Mouse (Mus musculus): ENCODE results near the gene Best1. TPM values are rescaled to one million over a fixed set of nuclear protein-coding genes. Genes with fewer than 3 reads are reported as not detected.

Gene Best1
- total RNA-seq, 4 experiments from 2014 or later, result 0.39 to 0.46 (median 0.45) TPM; not detected in 1

DNA sequence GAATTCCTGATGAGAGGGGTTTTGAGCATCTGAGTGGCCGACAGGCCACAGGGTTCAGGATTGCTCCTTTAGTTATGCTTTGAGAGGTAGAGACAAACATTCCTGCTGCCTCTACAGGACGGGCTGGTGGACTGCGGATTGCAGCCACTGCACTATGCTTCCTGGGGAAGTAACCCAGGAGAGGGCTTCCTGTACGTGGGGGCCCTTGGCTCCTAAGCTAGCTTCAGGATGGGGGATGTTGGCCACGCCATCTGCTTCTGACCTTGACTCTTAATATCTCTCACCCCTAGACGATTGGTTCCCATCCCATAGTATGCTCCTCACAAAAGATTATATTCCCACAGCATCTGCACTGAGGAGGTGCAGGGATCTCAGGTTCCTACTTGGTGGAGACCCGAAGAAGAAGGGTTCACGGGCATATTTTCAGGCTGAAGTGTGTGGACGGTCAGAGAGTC lies 21.9 kb upstream of the Best1 start:
- DNase-seq (ENCODE audit: low spot score in 2 of 2), result no peak

DNA sequence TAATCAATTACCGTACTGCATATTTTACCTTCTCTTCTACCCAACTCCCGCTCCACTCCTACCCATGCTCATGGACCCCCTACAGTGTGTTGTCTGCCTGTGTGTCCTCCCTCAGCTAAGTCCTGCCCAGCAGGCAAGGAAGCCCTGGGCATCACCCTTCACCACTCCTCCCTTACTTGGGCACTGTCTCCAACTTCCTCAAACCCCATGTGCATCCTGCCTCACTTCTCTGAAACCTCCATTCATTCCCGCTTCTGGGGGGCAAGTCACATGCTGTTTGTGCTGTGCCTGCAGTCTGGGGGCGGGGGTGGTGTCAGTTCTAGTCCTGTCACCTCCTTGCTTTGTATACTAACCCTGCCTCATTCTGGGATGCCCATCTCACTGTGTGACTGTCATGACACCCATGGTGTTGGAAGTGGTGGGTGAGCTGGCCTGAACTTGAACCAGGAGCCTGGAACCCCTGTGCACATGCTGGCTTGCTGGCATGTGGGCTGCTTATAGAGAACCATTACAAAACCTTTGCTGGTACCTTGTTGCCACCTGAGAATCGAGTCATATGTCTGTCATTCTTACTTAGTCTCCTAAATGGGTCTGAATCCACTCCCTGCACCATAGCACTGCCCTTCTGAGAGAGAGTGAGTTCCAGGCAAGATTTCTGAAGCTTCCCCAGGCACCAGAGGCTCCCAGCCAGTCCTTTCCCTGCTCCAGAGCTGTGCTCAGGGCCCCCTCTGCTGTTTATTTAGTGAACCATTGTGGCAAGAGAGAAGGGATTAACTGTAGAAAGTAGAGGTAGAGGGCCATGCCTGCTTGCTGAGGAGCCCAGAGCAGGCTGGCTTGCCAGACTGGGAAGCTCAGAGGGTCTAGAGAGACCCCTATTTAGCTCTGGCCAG lies 21.2 kb upstream of the Best1 start:
- DNase-seq (ENCODE audit: low spot score in 2 of 2), result no peak

DNA sequence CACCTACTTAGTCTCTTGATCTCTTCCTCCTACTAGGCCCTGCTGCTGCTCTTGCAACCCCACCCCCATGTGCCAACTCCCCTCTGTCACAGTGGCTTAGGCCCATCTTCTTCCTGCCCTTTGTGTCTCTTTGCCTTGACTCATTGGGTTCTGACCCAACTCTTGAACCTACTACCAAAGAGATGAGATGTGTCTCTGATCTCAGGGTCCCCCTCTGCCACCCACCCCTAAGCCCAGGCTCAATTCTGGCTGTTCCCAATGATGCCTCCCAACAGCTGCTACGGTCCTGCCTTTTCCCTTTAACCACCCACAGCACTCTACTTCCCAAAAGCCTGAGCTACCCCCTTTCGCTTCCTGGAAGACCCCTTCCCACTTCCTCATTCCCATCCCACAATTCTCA lies 20.5 kb upstream of the Best1 start:
- DNase-seq (ENCODE audit: low spot score in 2 of 2), result no peak

DNA sequence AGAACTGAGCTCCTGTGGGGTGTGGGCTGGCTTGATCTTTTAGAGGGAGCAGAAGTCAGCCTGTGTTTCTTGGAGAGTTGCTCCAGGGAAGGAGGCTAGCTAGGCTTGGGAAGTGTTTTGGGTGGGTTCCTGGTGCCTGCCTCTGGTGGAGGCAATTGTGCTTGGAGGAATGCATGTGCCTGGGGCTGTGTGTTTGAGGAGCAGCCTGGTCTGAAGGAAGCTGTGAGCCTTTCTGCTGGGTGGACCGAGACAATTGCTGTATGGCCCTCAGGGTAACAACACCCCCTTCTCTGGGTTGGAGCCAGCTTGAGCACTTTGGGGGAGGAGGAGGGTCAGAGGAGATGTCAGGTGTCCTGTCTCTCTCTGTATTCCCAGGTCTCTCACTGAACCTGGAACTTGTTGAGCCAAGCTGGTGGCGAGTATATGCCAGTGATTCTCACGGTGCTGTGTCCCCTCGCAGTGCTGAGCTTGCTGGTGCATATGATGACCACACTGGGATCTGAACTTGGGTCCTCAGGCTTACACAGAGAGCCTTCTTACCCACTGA lies 17.9 kb upstream of the Best1 start:
- no peak for DNase-seq (ENCODE audit: low spot score in 2 of 2)

DNA sequence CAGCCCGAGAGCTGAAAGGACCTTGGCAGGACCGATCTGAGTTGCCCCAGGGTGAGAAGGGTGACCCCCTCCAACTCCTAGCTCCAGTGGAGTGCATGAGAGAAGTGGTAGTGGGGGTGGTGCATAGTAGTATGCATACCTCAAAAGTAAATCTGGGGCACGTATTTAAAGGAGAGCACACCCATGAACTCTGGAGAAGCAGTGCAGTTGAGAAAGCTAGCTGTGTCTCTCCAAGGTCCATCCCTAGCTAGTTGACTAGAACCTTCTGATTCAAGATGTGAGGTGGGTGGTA lies 17.0 kb upstream of the Best1 start:
- no peak for DNase-seq (ENCODE audit: low spot score in 2 of 2)

DNA sequence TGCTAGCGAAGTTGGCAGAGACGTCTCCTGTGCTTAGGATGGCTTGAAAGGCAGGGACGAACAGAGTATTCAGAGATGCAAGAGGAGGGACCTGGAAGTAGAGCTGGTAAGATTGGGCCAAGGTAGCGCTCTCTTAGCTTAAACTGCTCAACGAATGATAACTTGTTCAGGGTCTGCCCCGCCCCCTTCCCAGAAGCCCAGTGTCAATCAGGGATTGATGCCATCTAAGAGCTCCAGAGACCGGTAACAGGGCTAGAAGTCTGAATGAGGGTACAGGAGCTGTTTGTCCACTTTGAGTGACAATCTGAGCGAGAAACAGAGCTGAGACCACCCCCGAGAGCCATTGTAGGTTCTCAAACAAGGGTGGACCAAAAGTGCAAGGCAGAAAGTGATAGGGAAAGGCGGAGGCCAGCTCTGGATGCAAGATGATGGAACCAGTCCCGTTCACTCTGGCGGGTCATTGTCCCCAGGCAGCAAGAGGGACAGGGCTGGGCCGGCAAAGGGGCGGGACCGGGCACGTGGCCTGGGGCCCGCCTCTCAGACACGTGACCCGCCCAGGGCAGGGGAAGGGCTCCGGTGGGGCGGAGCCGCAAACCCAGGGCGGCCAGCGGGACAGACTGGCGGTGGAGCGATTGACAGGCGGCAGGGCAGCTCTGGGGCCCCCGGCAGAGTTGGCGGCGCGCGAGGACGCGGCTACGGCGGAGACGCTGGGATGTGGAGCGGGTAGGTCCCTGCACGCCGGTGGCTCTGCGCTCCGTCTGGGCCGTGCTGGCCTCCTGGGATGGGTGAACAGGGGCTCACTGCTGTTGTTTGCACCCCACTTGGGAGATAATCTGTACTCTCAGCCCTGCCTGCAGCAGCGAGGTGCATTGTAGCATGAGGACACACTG lies 16.4 kb upstream of the Best1 start:
- peak; percentile 89 to 90 for DNase-seq (ENCODE audit: low spot score in 2 of 2)

DNA sequence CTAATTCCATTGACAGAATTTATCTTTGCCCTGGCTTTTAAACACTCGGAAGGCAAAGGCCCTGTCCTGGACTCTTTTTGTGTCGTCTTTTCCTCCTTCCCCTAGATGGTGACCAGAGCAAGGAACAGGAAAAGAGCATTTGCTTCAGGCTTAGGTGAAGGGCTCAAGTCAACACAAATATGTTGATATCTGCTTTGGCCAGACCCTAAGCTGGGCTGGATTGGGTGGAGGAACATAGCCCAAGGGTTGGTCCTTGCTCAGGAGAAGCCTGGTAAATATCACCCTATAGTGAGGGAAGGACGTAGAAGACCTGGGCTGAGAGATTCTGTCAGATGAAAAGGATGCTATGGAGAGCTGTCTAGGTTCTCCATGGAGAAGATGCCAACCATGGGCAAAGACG lies 14.7 kb upstream of the Best1 start:
- no peak for DNase-seq (ENCODE audit: low spot score in 2 of 2)

DNA sequence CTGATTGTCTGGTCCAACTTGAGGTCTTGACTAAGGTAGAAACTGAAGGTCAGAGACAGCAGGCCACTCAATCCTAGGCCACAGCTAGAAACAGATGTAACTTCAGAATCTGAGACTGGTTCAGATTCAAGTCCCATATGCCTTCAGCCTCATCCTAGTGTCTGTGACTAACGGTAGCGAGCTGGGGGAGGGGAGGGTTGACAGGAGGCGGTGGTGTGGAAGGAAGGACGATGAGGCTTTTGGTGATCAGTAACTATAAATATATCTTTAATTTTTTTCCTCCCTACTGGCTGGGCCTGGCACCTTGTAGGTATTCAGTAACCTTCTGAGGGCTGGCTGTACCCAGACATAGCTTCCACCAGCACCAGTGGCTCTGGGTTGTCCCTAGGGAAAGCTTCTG lies 14.0 kb upstream of the Best1 start:
- no peak for DNase-seq (ENCODE audit: low spot score in 2 of 2)

DNA sequence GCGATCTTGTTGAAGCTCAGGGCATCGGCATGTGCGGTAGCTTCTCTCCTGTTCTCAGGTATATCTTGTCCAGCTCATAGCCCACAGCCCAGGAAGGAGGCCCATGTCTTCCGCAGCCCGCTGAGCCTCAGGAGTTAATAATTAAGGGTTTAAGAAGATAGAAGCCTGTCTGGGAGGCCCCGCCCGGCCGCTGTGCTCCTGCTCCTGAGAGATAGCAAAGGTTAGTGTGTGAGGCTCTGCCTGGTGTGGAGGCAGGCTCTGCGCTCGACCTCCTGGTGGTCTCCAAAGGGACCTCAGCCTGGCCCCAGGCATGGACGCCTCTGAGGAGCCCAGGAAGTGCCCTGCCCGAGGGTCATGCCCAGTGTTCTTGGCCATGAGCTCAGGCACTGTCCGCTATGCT lies 13.4 kb upstream of the Best1 start:
- no peak for DNase-seq (ENCODE audit: low spot score in 2 of 2)

DNA sequence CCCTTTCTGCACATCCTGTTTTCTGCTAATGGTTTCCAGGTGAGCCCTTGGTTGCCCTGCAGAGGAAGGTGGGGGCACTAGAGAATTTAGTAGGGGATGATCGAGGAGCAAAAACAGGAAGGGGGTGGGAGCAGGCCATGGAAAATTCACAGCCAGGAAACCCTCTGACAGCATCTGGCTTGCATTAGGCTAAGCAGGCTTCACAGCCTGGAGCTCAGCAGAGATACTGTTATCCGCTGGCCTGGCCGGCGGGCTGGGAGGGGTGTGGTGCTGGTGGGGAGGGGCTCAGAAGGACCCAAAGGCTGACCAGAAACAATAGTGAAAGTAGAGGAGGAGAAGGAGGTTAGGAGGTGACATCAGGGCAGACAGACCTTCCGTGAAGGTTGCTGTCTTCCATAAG lies 12.5 kb upstream of the Best1 start:
- peak in 1 of 2 experiments; percentile 68 for DNase-seq (ENCODE audit: low spot score in 2 of 2)

DNA sequence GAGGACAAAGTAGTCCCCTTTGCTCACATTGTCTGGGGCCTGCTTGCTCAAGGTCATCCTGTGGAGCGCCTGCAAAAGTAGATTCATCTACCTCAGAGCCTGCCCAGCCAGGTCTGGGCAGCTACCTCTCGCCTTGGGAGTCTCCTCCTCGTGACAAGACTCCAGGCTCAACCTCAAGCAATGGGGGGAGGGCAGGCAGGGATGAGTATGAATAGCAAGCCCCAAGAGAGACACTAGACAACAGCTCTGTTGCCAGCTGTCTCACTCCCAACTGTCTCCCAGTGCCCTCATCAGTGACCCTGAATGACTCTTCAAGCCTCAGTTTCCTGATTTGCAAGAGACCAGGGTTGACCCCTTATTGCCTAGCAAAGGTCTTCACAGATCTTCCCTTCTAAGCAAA lies 11.9 kb upstream of the Best1 start:
- DNase-seq (ENCODE audit: low spot score in 2 of 2), result peak in 1 of 2 experiments; percentile 62

DNA sequence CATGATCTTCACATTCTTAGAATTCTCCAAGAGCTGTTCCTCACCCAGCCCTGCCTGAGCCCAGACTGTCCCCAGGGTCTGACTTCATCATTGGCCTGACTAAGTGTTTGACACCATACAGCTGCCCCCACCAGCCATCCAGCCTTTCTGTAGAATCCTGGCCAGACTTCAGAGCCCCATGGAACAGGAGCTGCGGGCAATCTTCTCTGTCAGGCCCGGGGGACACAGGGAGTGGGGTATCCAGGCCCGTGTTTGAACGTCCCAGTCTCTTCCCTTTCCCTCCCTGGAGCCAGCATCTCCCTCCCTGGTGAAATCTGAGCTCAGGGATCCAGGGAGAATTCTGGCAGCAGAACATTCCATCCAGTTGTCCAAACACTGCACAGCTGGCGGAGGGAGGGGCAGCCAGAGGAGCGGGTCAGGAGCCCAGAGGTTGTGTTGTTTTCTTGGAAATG lies 11.4 kb upstream of the Best1 start:
- DNase-seq (ENCODE audit: low spot score in 2 of 2), result peak; percentile 72 to 77

DNA sequence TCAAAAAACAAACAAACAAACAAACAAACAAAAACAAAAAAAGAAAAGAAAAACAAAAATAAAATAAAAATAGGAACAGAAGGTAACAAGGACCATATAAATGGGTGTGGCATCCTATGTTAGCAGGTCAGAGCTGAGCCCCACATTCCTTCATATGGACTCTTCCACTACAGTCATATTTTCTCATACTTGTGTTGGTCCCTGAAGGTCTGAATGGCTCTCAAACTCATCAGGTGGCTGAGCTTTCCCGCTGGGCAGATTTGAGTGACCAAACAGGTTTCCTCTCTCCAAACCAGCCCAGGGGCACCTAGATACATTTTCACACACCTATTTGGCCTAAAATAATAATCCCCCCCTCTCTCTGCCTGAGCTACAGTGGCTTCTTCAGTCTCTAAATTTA lies 10.0 kb upstream of the Best1 start:
- no peak for DNase-seq (ENCODE audit: low spot score in 2 of 2)

DNA sequence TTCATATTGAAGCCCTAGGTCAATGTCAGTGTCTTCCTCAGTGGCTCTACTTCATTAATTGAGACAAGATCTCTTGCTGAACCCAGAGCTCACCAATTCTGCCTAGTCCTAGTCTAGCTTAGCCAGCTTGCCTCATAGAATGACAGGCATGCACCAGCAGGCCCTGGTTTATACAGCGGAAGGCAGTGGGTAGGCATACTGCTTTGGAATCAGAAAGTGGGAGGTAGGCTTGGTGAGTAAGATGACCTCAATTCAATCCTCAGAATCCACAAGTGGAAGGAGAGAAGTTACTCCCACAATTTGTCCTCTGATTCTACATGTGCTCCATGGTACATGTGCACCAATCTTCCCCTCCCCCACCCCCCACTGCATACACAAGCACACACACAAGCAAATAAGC lies 2.3 kb upstream of the Best1 start:
- DNase-seq (ENCODE audit: low spot score in 2 of 2), result no peak

DNA sequence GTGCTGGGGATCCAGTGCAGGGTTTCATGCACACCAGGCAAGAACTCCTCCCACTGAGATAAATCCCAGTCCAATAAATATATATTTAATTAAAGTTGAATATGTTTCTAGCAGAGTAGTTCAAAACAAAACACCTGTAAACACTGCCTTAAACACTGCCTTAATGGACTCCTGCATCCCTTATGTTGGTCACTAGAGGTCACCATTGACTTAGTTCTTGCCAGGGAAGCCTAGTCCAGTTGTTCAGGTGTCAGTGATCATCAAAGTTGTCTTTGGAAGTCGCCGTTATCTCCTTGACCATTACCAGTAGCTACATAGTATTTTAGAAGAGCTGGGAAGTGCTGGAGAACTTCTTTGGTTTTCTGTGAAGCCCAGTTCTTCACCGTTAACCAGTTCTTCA lies 1.1 kb downstream of the Best1 start:
- DNase-seq (ENCODE audit: low spot score in 2 of 2), result no peak

DNA sequence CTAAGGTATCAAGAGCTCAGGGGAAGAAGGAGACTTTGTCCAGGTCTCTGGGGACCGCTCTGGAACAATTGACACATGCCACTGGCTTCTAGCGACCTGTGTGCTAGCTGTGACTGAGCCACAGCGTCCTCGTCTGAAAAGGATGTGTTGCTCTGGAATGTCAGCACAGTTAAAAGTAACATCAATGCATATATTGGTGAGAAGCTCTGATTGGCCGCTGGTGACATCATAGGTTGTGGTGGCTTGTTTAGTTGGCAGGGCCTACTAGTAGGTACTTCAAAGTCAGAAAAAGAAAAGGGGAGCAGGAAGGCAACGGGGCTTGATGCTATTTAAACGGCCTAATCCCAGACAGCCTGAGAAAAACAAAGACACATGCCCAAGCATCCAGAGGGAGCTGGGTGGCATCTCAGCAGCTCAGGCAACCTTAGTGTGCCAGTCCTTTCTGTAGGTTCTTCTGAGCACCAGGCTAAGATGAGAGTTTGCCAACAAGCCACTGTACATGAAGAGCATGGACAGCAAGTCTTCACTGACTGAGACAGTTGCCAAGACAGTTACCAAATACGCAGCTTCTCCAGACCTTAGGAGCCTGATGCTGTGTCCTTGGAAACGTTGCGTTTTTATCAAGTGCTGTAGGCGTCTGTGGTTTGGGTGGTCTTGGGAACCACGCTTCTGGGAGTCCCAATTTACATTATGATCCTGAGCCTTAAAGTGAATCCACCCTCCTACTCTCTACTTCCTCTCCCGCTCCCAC lies 2.5 kb downstream of the Best1 start:
- no peak for DNase-seq (ENCODE audit: low spot score in 2 of 2)

DNA sequence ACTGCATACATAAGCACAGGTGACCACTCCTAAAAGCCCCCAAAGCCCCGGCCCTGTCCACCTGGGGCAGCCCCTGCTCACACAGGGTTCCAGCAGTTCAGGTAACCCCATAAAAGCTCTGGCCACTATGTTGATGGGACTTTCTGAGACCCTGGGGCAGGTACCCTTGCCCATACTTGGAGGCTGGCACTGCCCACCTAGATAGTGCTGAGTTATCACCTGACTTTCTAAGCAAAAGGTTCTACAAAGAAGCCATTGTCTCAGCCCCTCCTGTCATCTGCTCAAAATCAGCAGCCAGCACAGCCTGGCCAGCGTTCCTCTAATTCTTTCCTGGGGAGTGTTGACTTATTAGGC lies 3.4 kb downstream of the Best1 start:
- DNase-seq (ENCODE audit: low spot score in 2 of 2), result no peak

DNA sequence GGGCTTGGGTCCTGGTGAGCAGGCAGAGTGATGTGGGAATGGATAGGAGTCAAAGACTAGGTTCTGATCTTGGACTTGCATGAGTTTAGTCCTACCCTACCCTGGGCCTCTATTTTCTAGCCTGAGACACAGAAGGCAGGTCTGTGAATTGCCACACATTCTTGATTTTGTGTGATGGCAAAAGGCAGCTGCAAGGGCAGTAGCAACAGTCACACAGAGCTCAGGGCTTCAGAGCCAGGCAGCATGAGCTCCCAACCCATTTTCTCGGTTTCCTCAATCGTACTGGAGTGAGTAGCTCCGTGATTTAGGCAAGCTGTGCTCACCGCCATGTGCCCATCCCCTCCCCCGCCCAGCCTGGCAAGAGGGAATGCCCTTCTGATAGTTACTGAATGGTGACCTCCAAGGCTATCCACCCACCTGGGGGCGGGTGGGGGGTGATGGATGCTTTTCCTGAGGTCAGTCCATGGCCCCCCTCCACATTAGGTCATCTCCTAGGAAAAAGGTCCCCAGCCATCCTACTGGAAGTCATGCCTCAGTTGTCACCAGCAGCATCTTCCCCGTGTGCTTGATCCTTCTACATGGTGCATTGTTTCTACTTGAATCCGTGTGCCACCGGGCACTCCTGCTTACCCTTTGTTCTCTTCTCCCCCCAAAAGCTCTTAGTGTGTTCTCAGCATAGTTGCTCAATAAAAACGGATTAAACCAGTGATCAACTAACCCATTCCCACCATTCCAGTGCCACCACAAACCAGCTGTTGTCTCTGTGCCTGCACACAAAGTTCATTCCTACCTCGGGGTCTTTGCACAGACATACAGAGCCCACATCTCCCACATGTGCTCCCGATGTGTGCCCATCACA lies 4.0 kb downstream of the Best1 start:
- DNase-seq (ENCODE audit: low spot score in 2 of 2), result no peak

DNA sequence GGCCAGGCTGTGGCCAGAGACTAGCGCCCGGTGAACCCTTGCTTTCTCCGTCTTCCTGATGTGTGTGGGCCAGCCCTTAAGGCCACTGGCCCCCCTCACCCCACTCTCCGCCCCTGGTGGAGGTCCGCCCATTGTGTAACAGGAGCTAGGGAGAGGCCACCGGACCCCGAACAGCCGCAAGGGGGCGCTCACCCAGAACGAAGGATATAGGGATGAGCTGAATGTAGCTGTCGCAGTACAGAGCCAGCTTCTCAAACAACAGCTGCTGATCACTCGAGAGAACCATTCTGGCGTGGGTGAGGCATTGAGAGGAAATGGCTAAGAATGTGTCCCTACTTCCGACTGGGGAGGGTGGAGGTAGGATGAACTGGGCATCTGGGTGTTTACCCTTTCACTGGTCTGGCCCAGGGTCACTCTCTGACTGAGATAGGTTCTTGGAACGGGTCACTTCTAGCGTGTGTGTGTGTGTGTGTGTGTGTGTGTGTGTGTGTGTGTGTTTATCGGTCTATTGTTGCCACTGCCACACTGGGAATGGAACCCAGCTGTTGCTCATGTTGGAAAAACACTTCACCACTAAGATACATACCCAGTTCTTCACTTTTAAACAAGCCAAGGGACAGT lies 8.3 kb downstream of the Best1 start:
- peak; percentile 85 to 88 for DNase-seq (ENCODE audit: low spot score in 2 of 2)

All from gastrocnemius, adult 8-10 months (tissue).